Mouse (Mus musculus) frontal cortex, postnatal 14 days (tissue): ENCODE measurements around the gene Ipo4.

Experiments used
- DNase-seq, 2 experiments: peaks; one replicate each; pipeline ENCODE4 v3.0.0; 2022; ENCODE audit warnings: low spot score in 2 of 2

Gene Ipo4

GRCm38 (mm10) chr14:55635523-55636007 lies at the start of gene Ipo4:
Ipo4 (minus strand) TSS chr14:55635957.
- DNase-seq: peak; percentile 80 to 81

GRCm38 (mm10) chr14:55682118-55682493 lies 46.3 kb upstream of the Ipo4 start:
- DNase-seq: no peak

GRCm38 (mm10) chr14:55681160-55682117 lies 45.7 kb upstream of the Ipo4 start, which contains the start of gene Tinf2:
Tinf2 (minus strand) TSS chr14:55681820.
- peak; percentile 92 to 94 for DNase-seq

- no peak for DNase-seq
Measured at GRCm38 (mm10) chr14:55677615-55678014, 41.9 kb upstream of the Ipo4 start.

- no peak for DNase-seq
Measured at GRCm38 (mm10) chr14:55672741-55673060, 36.9 kb upstream of the Ipo4 start.

GRCm38 (mm10) chr14:55671833-55672740 lies 36.3 kb upstream of the Ipo4 start, which contains the start of the genes Gmpr2 and Nedd8:
Gmpr2 (plus strand) TSS chr14:55671941.
Nedd8 (minus strand) TSS chr14:55672124.
- DNase-seq: peak; percentile 91 to 93

GRCm38 (mm10) chr14:55671486-55671832 lies 35.7 kb upstream of the Ipo4 start:
- DNase-seq: no peak

GRCm38 (mm10) chr14:55660636-55661035 lies 24.9 kb upstream of the Ipo4 start:
- DNase-seq: no peak

GRCm38 (mm10) chr14:55659960-55660573 lies 24.3 kb upstream of the Ipo4 start, which contains the start of gene Mdp1:
Mdp1 (minus strand) TSS chr14:55660508.
- DNase-seq: peak; percentile 67 to 74

GRCm38 (mm10) chr14:55658011-55658410 lies 22.3 kb upstream of the Ipo4 start:
- DNase-seq: no peak

- DNase-seq: no peak
Measured at GRCm38 (mm10) chr14:55656935-55657334, 21.2 kb upstream of the Ipo4 start.

GRCm38 (mm10) chr14:55651528-55651927 lies 15.8 kb upstream of the Ipo4 start:
- DNase-seq: no peak

GRCm38 (mm10) chr14:55649884-55650283 lies 14.1 kb upstream of the Ipo4 start, which contains the start of gene Tssk4:
Tssk4 (plus strand) TSS chr14:55650184.
- no peak for DNase-seq

GRCm38 (mm10) chr14:55644261-55644888 lies 8.6 kb upstream of the Ipo4 start:
- no peak for DNase-seq

GRCm38 (mm10) chr14:55643060-55643907 lies 7.5 kb upstream of the Ipo4 start, which contains the start of gene Tm9sf1:
Tm9sf1 (minus strand) TSS chr14:55643806.
- DNase-seq: peak; percentile 78

- DNase-seq: no peak
Measured at GRCm38 (mm10) chr14:55642679-55643059, 6.9 kb upstream of the Ipo4 start.

GRCm38 (mm10) chr14:55641291-55641690 lies 5.5 kb upstream of the Ipo4 start:
- DNase-seq: no peak

GRCm38 (mm10) chr14:55640816-55641215 lies 5.1 kb upstream of the Ipo4 start:
- no peak for DNase-seq

- DNase-seq: no peak
Measured at GRCm38 (mm10) chr14:55637795-55638194, 2.0 kb upstream of the Ipo4 start, which contains the start of gene Gm49378. Gm49378 (minus strand) TSS chr14:55637895.
